Mouse (Mus musculus) kidney, postnatal 0 days (tissue): ENCODE measurements around the gene Nrxn2. TPM values are rescaled to one million over a fixed set of nuclear protein-coding genes. Genes with fewer than 3 reads are reported as not detected.

ENCODE experiments used
- ATAC-seq: fragments of 200-750 bp; cut with Nextera tagmentation; replicated peaks from 2 replicates; pipeline ENCODE4 v1.8.0; 2017; ENCODE audit warnings: low read depth, moderate number of reproducible peaks, moderate TSS enrichment, moderate library complexity; ENCODE audit not compliant: low FRiP score
- DNase-seq: peaks from one replicate; pipeline ENCODE4 v3.0.0-alpha.2; 2016; ENCODE audit warnings: low spot score
- H3K27ac ChIP-seq: fragments of 300-500 bp; sonication (generic); 2 replicates; pipeline ENCODE4 v1.5.1; 2014; ENCODE audit warnings: mild to moderate bottlenecking
- H3K27me3 ChIP-seq: fragments of 300-500 bp; sonication (generic); 2 replicates; pipeline ENCODE4 v1.6.1; 2014; ENCODE audit warnings: low read length, mixed read lengths; ENCODE audit not compliant: insufficient read depth
- H3K36me3 ChIP-seq: fragments of 300-500 bp; sonication (generic); 2 replicates; pipeline ENCODE4 v1.6.1; 2014; ENCODE audit warnings: low read length, mixed read lengths; ENCODE audit not compliant: insufficient read depth
- H3K4me1 ChIP-seq: fragments of 300-500 bp; sonication (generic); replicated peaks from 2 replicates; pipeline ENCODE4 v1.6.1; 2014; ENCODE audit warnings: antibody characterized with exemption, low read length, mixed read lengths; ENCODE audit not compliant: insufficient read depth
- H3K4me2 ChIP-seq: fragments of 300-500 bp; sonication (generic); 2 replicates; pipeline ENCODE4 v1.6.1; 2014; ENCODE audit warnings: mild to moderate bottlenecking, low read length, moderate library complexity, mixed read lengths
- H3K4me3 ChIP-seq: fragments of 300-500 bp; sonication (generic); replicated peaks from 2 replicates; pipeline ENCODE4 v1.5.1; 2014; ENCODE audit warnings: low read depth, low read length
- H3K9ac ChIP-seq: fragments of 300-500 bp; sonication (generic); 2 replicates; pipeline ENCODE4 v1.6.1; 2014; ENCODE audit warnings: low read depth, low read length
- H3K9me3 ChIP-seq: fragments of 300-500 bp; sonication (generic); replicated peaks from 2 replicates; pipeline ENCODE4 v1.6.1; 2016; ENCODE audit warnings: low read length, inconsistent platforms, mixed read lengths
- CTCF ChIP-seq: IDR thresholded peaks from 2 replicates; pipeline ENCODE4 v1.5.1; 2016; ENCODE audit warnings: antibody characterized with exemption, low read depth, mild to moderate bottlenecking, moderate library complexity
- WGBS: fragments of 180-500 bp; shearing (Covaris S2); extraction: QIAGEN DNeasy Blood & Tissue Kit; methylation state at CpG from one replicate; pipeline ENCODE4 v1.1.7; 2014; 5-methylcytosine and 5-hydroxymethylcytosine counted together
- polyA plus RNA-seq: library from polyadenylated mRNA; unstranded; fragments of >200 nt; fragmentation: Nextera tagmentation; extraction: Ambion mirVana; gene quantifications from 2 replicates; pipeline ENCODE4 v1.2.1, GENCODE M21; 2015

Gene Nrxn2
- polyA plus RNA-seq, 1 experiment from 2014 or later: 5.9 TPM

- no peak overlapping the region for H3K27ac ChIP-seq
- no peaks in the 10 kb centered on the region; the same call in 1 of the 2 replicates for H3K4me1 ChIP-seq
- H3K4me2 ChIP-seq: no peak overlapping the region
- H3K4me3 ChIP-seq: no peak overlapping the region
- 0 out of 2 replicates have a peak, but pooled peaks have one; percentile 15 for TF ChIP-seq CTCF
- ATAC-seq: no peak
- 0 out of 2 replicates have a peak, but pooled peaks cover 5% of the 10 kb centered on the region for H3K36me3 ChIP-seq
- no peaks in the 10 kb centered on the region for H3K27me3 ChIP-seq
- WGBS: 78% methylated on average over 8 of the region's 8 CpGs
- no peak overlapping the region for H3K9ac ChIP-seq
- no peak for DNase-seq
- H3K9me3 ChIP-seq: no peaks in the 10 kb centered on the region
Measured at GRCm38 (mm10) chr19:6408749-6409148, 9.8 kb upstream of the Nrxn2 start.

GRCm38 (mm10) chr19:6409176-6409575 lies 9.4 kb upstream of the Nrxn2 start:
- H3K9me3 ChIP-seq: no peaks in the 10 kb centered on the region
- DNase-seq: no peak
- H3K36me3 ChIP-seq: 0 out of 2 replicates have a peak, but pooled peaks cover 5% of the 10 kb centered on the region
- WGBS: 78% methylated on average over 5 of the region's 5 CpGs
- no peak overlapping the region for H3K27ac ChIP-seq
- no peaks in the 10 kb centered on the region for H3K27me3 ChIP-seq
- no peak overlapping the region for H3K4me2 ChIP-seq
- no peak overlapping the region for H3K9ac ChIP-seq
- no peak for ATAC-seq
- no peaks in the 10 kb centered on the region; the same call in 1 of the 2 replicates for H3K4me1 ChIP-seq
- TF ChIP-seq CTCF: no peak
- H3K4me3 ChIP-seq: no peak overlapping the region

GRCm38 (mm10) chr19:6409936-6410335 lies 8.6 kb upstream of the Nrxn2 start:
- Histone ChIP-seq H3K9me3 (no peaks in the 10 kb centered on the region), H3K4me2 (no peak overlapping the region), H3K9ac (no peak overlapping the region), H3K27me3 (no peaks in the 10 kb centered on the region), H3K4me1 (no peaks in the 10 kb centered on the region; the same call in 1 of the 2 replicates), H3K4me3 (no peak overlapping the region), H3K27ac (no peak overlapping the region), H3K36me3 (0 out of 2 replicates have a peak, but pooled peaks cover 5% of the 10 kb centered on the region)
- ATAC-seq: no peak
- WGBS: 84% methylated on average over 5 of the region's 5 CpGs
- TF ChIP-seq CTCF: no peak
- no peak for DNase-seq

- H3K36me3 ChIP-seq: 0 out of 2 replicates have a peak, but pooled peaks cover 5% of the 10 kb centered on the region
- H3K9me3 ChIP-seq: no peaks in the 10 kb centered on the region
- H3K4me2 ChIP-seq: no peak overlapping the region
- DNase-seq (no peak), ATAC-seq (no peak)
- H3K27me3 ChIP-seq: no peaks in the 10 kb centered on the region
- H3K27ac ChIP-seq: no peak overlapping the region
- no peak overlapping the region for H3K4me3 ChIP-seq
- TF ChIP-seq CTCF: no peak
- peaks cover 3% of the 10 kb centered on the region; the same call in 1 of the 2 replicates for H3K4me1 ChIP-seq
- WGBS: 42% methylated on average over 14 of the region's 14 CpGs
- H3K9ac ChIP-seq: no peak overlapping the region
Measured at GRCm38 (mm10) chr19:6412798-6413197, 5.7 kb upstream of the Nrxn2 start.

- Histone ChIP-seq H3K27ac (no peak overlapping the region), H3K36me3 (no peaks in the 10 kb centered on the region), H3K4me3 (no peak overlapping the region), H3K9me3 (no peaks in the 10 kb centered on the region), H3K27me3 (peaks cover 19% of the 10 kb centered on the region), H3K9ac (no peak overlapping the region), H3K4me1 (peaks cover 3% of the 10 kb centered on the region; the same call in 1 of the 2 replicates), H3K4me2 (no peak overlapping the region)
- no peak for ATAC-seq
- TF ChIP-seq CTCF: no peak
- 59% methylated on average over 6 of the region's 6 CpGs for WGBS
- no peak for DNase-seq
Measured at GRCm38 (mm10) chr19:6415454-6415853, 3.1 kb upstream of the Nrxn2 start.

GRCm38 (mm10) chr19:6416124-6416770 lies 2.3 kb upstream of the Nrxn2 start:
- no peak overlapping the region for H3K27ac ChIP-seq
- H3K9ac ChIP-seq: no peak overlapping the region
- WGBS: 11% methylated on average over 9 of the region's 9 CpGs
- no peak for TF ChIP-seq CTCF
- no peak overlapping the region for H3K4me2 ChIP-seq
- no peaks in the 10 kb centered on the region for H3K36me3 ChIP-seq
- H3K4me1 ChIP-seq: peaks cover 3% of the 10 kb centered on the region; the same call in 1 of the 2 replicates
- ATAC-seq: no peak
- no peak overlapping the region for H3K4me3 ChIP-seq
- DNase-seq: no peak
- no peaks in the 10 kb centered on the region for H3K9me3 ChIP-seq
- H3K27me3 ChIP-seq: peaks cover 25% of the 10 kb centered on the region
